Mouse (Mus musculus) hindbrain, embryonic 16.5 days (tissue): ENCODE measurements around the gene Stil. TPM values are rescaled to one million over a fixed set of nuclear protein-coding genes. Genes with fewer than 3 reads are reported as not detected.

Source experiments
- ATAC-seq: fragments of 200-750 bp; cut with Nextera tagmentation; 2 replicates; pipeline ENCODE4 v1.8.0; 2017; ENCODE audit warnings: moderate TSS enrichment, moderate library complexity
- H3K27ac ChIP-seq: fragments of 300-500 bp; sonication (generic); 2 replicates; pipeline ENCODE4 v1.5.1; 2014; ENCODE audit warnings: low read depth, mild to moderate bottlenecking, control low read depth, low read length, moderate library complexity
- H3K27me3 ChIP-seq: fragments of 300-500 bp; sonication (generic); replicated peaks from 2 replicates; pipeline ENCODE4 v1.6.1; 2014; ENCODE audit warnings: low read length; ENCODE audit not compliant: control insufficient read depth, insufficient read depth
- H3K36me3 ChIP-seq: fragments of 300-500 bp; sonication (generic); 2 replicates; pipeline ENCODE4 v1.6.1; 2014; ENCODE audit warnings: mild to moderate bottlenecking, low read length, moderate library complexity, mixed read lengths; ENCODE audit not compliant: control insufficient read depth, insufficient read depth
- H3K4me1 ChIP-seq: fragments of 300-500 bp; sonication (generic); 2 replicates; pipeline ENCODE4 v1.6.1; 2014; ENCODE audit warnings: low read depth, low read length; ENCODE audit not compliant: control insufficient read depth, insufficient read depth
- H3K4me2 ChIP-seq: fragments of 300-500 bp; sonication (generic); 2 replicates; pipeline ENCODE4 v1.6.1; 2014; ENCODE audit warnings: mild to moderate bottlenecking, low read length, control low read depth, moderate library complexity
- H3K4me3 ChIP-seq: fragments of 300-500 bp; sonication (generic); 2 replicates; pipeline ENCODE4 v1.5.1; 2014; ENCODE audit warnings: mild to moderate bottlenecking, low read length, control low read depth, moderate library complexity
- H3K9ac ChIP-seq: fragments of 300-500 bp; sonication (generic); 2 replicates; pipeline ENCODE4 v1.6.1; 2014; ENCODE audit warnings: low read depth, mild to moderate bottlenecking, control low read depth, low read length, moderate library complexity
- H3K9me3 ChIP-seq: fragments of 300-500 bp; sonication (generic); 2 replicates; pipeline ENCODE4 v1.6.1; 2014; ENCODE audit warnings: mild to moderate bottlenecking, low read length, moderate library complexity; ENCODE audit not compliant: control insufficient read depth
- WGBS: fragments of 180-500 bp; shearing (Covaris S2); extraction: QIAGEN DNeasy Blood & Tissue Kit; methylation state at CpG from one replicate; pipeline ENCODE4 v1.1.7; 2014; 5-methylcytosine and 5-hydroxymethylcytosine counted together
- polyA plus RNA-seq: library from polyadenylated mRNA; unstranded; fragments of >200 nt; fragmentation: Nextera tagmentation; extraction: Ambion mirVana; gene quantifications from 2 replicates; pipeline ENCODE4 v1.2.1, GENCODE M21; 2015

The Stil gene
- polyA plus RNA-seq, 1 experiment from 2014 or later: 2.0 TPM

DNA sequence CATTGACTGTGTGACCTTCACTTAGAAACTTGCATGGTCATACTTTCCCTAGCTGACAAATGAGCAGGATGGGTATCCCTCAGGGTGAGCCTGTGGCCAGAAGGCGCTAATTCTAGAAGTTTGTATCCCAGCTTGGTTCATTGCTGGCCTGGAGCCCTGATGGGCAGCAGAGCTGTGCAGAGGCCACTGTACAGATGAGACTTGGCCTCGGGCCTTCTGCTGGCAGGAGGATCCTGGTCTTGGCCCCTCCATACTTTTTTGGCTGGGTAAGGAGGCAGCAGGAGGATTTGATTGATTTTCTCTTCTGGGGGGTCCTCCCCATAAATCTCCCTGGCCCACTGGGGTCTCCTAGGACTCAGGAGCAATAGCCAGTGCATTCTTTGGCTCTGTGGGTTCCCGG lies 83.1 kb downstream of the Stil start:
- Histone ChIP-seq H3K9ac (no peak overlapping the region), H3K27me3 (peaks cover 6% of the 10 kb centered on the region; the same call in 1 of the 2 replicates), H3K36me3 (no peaks in the 10 kb centered on the region), H3K4me1 (peaks cover 15% of the 10 kb centered on the region), H3K4me3 (no peak overlapping the region), H3K4me2 (no peak overlapping the region), H3K9me3 (no peaks in the 10 kb centered on the region), H3K27ac (no peak overlapping the region)
- ATAC-seq: peak; percentile 8; the same call in 1 of the 2 replicates
- WGBS: 75% methylated on average over 3 of the region's 3 CpGs

DNA sequence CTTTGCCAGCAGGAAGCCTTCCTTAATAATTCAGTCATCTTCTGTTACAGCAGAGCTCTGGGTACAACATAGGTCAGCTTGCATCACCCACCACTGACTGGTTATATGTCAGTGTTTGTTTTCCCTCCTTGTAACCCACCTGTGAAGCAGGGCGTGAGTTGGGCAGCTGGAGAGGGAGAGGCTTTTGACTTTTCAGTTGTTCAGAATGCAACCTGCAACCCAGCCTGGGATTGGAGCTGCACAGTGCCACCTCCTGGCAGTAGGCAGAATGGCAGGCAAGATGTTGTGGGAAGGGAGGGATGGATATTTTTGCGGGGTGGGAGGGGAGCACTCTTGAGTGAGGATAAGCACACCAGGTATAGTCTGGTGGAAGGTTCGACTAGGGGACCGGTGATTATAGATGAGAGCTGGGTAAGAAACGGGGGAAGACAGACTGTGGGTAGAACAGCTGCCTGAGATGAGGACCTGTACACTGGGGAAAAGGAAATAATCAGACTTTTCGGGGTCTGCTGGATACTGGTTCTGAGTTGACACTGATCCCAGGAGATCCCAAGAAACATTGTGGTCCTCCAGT lies 85.7 kb downstream of the Stil start:
- Histone ChIP-seq H3K27ac (no peak overlapping the region), H3K4me2 (no peak overlapping the region), H3K36me3 (no peaks in the 10 kb centered on the region), H3K4me3 (no peak overlapping the region), H3K9ac (no peak overlapping the region), H3K9me3 (no peaks in the 10 kb centered on the region), H3K4me1 (no peaks in the 10 kb centered on the region), H3K27me3 (peaks cover 6% of the 10 kb centered on the region; the same call in 1 of the 2 replicates)
- 15% methylated on average over 6 of the region's 6 CpGs for WGBS
- peak; percentile 55; the same call in 1 of the 2 replicates for ATAC-seq

DNA sequence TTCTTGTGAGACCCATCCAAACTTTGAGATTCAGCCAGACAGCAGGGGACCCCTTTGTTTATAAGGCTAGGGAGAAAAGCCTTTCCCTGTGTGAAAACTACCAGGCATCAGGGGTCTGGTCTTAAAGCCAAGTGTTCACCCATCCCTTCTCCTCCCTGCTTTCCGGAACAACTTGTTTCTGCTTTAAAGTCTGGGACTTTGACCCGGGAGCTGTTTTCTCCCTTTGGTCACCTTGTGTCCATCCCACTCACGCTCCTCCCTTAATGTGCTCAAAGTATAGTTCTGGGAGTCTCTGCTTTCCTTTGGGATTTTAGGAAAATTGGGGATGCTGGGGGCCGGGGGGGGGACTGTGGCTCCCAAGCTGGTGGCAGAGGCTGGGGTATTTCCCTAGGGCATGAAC lies 86.3 kb downstream of the Stil start:
- H3K9ac ChIP-seq: no peak overlapping the region
- H3K27me3 ChIP-seq: peaks cover 6% of the 10 kb centered on the region; the same call in 1 of the 2 replicates
- no peak for ATAC-seq
- no peak overlapping the region for H3K4me3 ChIP-seq
- H3K4me2 ChIP-seq: no peak overlapping the region
- no peaks in the 10 kb centered on the region for H3K4me1 ChIP-seq
- H3K27ac ChIP-seq: no peak overlapping the region
- H3K9me3 ChIP-seq: no peaks in the 10 kb centered on the region
- 73% methylated on average over 4 of the region's 4 CpGs for WGBS
- H3K36me3 ChIP-seq: no peaks in the 10 kb centered on the region

DNA sequence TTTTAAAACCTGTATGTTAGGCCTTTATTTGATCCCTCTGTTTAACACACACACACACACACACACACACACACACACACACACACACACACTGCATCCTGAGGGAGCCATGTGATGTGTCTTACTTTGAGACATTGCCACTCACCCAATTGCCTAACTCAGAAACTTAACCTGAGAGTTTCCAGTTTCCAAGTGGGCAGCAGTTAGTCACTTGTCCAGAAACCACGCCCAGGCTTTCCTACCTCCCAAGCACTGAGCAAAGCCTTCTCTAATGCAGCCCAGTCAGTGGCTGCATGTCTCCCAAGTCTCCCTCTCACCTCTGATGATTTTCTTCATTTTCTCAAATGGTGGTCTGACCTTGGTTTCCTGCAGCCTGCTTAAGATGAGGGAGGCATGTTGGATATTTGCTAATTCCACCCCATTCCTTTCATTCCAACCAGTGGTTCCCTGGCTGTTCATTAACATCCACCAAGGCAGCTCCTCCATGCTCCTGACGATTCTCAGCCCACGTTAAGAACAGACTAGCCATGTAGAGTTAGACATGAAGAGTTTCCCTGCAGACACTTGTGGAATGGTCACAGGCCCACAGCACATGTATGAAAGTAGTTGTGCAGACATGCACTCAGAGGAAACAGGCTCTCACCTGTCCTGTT lies 86.9 kb downstream of the Stil start:
- no peaks in the 10 kb centered on the region for H3K36me3 ChIP-seq
- H3K9me3 ChIP-seq: no peaks in the 10 kb centered on the region
- no peaks in the 10 kb centered on the region for H3K4me1 ChIP-seq
- ATAC-seq: no peak
- no peak overlapping the region for H3K27ac ChIP-seq
- 56% methylated on average over 3 of the region's 3 CpGs for WGBS
- peaks cover 6% of the 10 kb centered on the region; the same call in 1 of the 2 replicates for H3K27me3 ChIP-seq
- H3K4me2 ChIP-seq: no peak overlapping the region
- no peak overlapping the region for H3K4me3 ChIP-seq
- H3K9ac ChIP-seq: no peak overlapping the region

DNA sequence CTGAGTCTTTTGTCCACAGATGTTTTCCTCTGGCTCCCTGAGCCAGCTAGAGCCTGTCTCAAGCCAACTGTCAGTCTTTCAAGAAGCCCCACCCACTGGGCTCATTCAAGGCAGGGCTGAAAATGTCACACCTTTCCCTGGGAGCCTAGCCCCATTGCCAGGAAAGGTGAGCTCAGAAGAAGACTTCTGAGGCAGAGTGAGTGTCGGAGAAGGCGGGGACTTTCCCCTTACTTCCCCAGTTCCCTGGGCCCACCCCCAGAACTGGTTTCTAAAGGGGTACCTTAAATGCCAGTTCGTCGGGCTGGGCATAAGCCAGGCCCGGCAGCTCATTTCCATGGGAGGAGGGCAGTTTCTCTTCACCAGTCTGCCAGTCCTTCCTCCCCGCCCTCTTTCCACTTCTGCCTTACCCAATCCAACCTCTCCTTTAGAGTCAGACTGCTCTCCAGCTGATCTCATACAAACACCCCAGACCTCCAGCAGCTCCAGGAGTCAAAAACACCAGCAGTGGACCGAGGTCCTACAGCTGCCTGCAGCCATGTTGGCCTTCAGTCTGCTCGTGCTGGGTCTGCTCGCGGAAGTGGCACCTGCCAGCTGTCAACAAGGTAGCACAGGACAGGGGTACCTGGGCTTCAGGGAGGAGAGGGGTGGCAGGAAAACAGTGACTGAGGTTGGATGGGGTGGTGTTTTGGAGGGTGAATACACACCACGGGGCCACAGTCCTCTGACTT lies 88.8 kb downstream of the Stil start, which contains the start of gene Pdzk1ip1:
TSS of gene Pdzk1ip1 (plus strand) at position 98 of the 728 bp plus-strand sequence.
- 32% methylated on average over 11 of the region's 11 CpGs for WGBS
- no peak for ATAC-seq
- H3K4me1 ChIP-seq: no peaks in the 10 kb centered on the region
- no peaks in the 10 kb centered on the region for H3K36me3 ChIP-seq
- no peak within 1 kb of the TSS for H3K4me3 ChIP-seq
- H3K27ac ChIP-seq: no peak within 1 kb of the TSS
- peak within 1 kb of the TSS; percentile 7; the same call in 1 of the 2 replicates for H3K4me2 ChIP-seq
- no peaks in the 10 kb centered on the region for H3K9me3 ChIP-seq
- H3K27me3 ChIP-seq: peaks cover 6% of the 10 kb centered on the region
- H3K9ac ChIP-seq: no peak within 1 kb of the TSS

DNA sequence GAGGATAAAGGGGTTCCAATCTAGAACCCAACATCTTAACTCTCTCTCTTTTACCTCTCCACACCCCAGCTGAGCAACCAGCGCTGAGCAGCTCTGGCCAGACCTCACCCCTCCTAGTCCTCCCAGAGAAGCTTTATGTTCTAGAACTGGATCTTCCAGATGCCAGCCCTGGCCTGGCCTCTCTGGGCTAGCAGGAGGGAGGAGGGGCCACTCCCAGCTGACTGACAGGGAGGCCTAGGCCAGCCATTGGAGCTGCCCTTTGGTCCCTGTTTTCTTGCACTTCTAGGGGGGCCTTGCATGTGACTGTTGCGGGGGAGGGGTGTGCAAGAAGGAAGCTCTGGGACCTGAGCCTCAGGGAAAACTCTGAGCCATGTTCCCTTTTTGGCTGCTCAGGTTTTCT lies 90.6 kb downstream of the Stil start:
- no peak for ATAC-seq
- 68% methylated on average over 2 of the region's 2 CpGs for WGBS
- Histone ChIP-seq H3K4me1 (peaks cover 3% of the 10 kb centered on the region), H3K4me2 (no peak overlapping the region), H3K9me3 (no peaks in the 10 kb centered on the region), H3K27ac (no peak overlapping the region), H3K9ac (no peak overlapping the region), H3K4me3 (no peak overlapping the region), H3K27me3 (peaks cover 5% of the 10 kb centered on the region), H3K36me3 (no peaks in the 10 kb centered on the region)

DNA sequence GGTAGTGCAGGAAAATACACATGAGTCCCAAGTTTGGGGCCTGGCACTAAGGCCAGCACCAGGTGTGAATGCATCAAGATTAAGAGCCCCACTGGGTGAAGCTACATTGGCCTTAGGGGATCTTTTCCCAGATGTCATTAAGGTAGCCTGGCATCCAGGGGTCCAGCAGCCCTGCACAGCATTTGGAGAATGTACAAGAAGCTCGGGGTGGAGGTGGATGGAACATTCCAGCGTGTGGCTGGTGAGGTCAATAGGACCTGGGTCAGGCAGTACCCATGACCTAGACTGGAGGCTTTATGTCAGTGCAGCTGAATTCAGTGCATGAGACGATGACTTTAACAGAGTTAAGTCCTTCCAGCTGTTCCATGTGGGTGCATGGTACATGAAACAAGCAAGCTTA lies 91.8 kb downstream of the Stil start:
- 80% methylated on average over 3 of the region's 3 CpGs for WGBS
- Histone ChIP-seq H3K9ac (no peak overlapping the region), H3K4me1 (peaks cover 13% of the 10 kb centered on the region), H3K4me3 (no peak overlapping the region), H3K36me3 (no peaks in the 10 kb centered on the region), H3K4me2 (no peak overlapping the region), H3K27me3 (peaks cover 10% of the 10 kb centered on the region), H3K9me3 (no peaks in the 10 kb centered on the region), H3K27ac (no peak overlapping the region)
- no peak for ATAC-seq
